Mouse (Mus musculus): ENCODE measurements around the gene Abhd12.
A peak's percentile ranks its signal among the peaks of the same experiment; 100 is the strongest.

Abhd12 gene

GRCm38 (mm10) chr2:150822987-150823386, 81.6 kb downstream of the Abhd12 start:
- peaks cover 6% of the 10 kb centered on the region for H3K36me3 ChIP-seq (ENCODE audit: control insufficient read depth, insufficient read depth, low read length, poor library complexity, severe bottlenecking)
- no peak for DNase-seq (ENCODE audit: low read depth, low spot score)
- no peaks in the 10 kb centered on the region for H3K27me3 ChIP-seq (ENCODE audit: control insufficient read depth, insufficient read depth, low read length, poor library complexity, severe bottlenecking)

GRCm38 (mm10) chr2:150820720-150821119, 83.8 kb downstream of the Abhd12 start:
- peaks cover 3% of the 10 kb centered on the region for H3K36me3 ChIP-seq (ENCODE audit: control insufficient read depth, insufficient read depth, low read length, poor library complexity, severe bottlenecking)
- no peak for DNase-seq (ENCODE audit: low read depth, low spot score)
- no peaks in the 10 kb centered on the region for H3K27me3 ChIP-seq (ENCODE audit: control insufficient read depth, insufficient read depth, low read length, poor library complexity, severe bottlenecking)

- Histone ChIP-seq H3K27me3 (ENCODE audit: control insufficient read depth, insufficient read depth, low read length, poor library complexity, severe bottlenecking) (no peaks in the 10 kb centered on the region), H3K36me3 (ENCODE audit: control insufficient read depth, insufficient read depth, low read length, poor library complexity, severe bottlenecking) (peaks cover 9% of the 10 kb centered on the region)
- DNase-seq (ENCODE audit: low read depth, low spot score), result no peak
These were observed 85.8 kb downstream of the Abhd12 start for GRCm38 (mm10) chr2:150818742-150819141.

- peaks cover 12% of the 10 kb centered on the region for H3K36me3 ChIP-seq (ENCODE audit: control insufficient read depth, insufficient read depth, low read length, poor library complexity, severe bottlenecking)
These were observed 87.7 kb downstream of the Abhd12 start for GRCm38 (mm10) chr2:150816676-150817402.

GRCm38 (mm10) chr2:150812816-150813215, 91.7 kb downstream of the Abhd12 start:
- Histone ChIP-seq H3K36me3 (ENCODE audit: control insufficient read depth, insufficient read depth, low read length, poor library complexity, severe bottlenecking) (peaks cover 14% of the 10 kb centered on the region), H3K27me3 (ENCODE audit: control insufficient read depth, insufficient read depth, low read length, poor library complexity, severe bottlenecking) (no peaks in the 10 kb centered on the region)
- DNase-seq (ENCODE audit: low read depth, low spot score), result no peak

More at GRCm38 (mm10) chr2:150816676-150817402, 87.7 kb downstream of the Abhd12 start:
- no peaks in the 10 kb centered on the region for H3K27me3 ChIP-seq (ENCODE audit: control insufficient read depth, insufficient read depth, low read length, poor library complexity, severe bottlenecking)
- no peak for DNase-seq (ENCODE audit: low read depth, low spot score)

- DNase-seq (ENCODE audit: low read depth, low spot score), result no peak
- H3K27me3 ChIP-seq (ENCODE audit: control insufficient read depth, insufficient read depth, low read length, poor library complexity, severe bottlenecking), result no peaks in the 10 kb centered on the region
- H3K36me3 ChIP-seq (ENCODE audit: control insufficient read depth, insufficient read depth, low read length, poor library complexity, severe bottlenecking), result peaks cover 24% of the 10 kb centered on the region
These were observed 93.9 kb downstream of the Abhd12 start for GRCm38 (mm10) chr2:150810603-150811002.

GRCm38 (mm10) chr2:150808812-150809211, 95.7 kb downstream of the Abhd12 start:
- peaks cover 17% of the 10 kb centered on the region for H3K36me3 ChIP-seq (ENCODE audit: control insufficient read depth, insufficient read depth, low read length, poor library complexity, severe bottlenecking)
- DNase-seq (ENCODE audit: low read depth, low spot score), result no peak
- H3K27me3 ChIP-seq (ENCODE audit: control insufficient read depth, insufficient read depth, low read length, poor library complexity, severe bottlenecking), result no peaks in the 10 kb centered on the region

GRCm38 (mm10) chr2:150808381-150808780, 96.2 kb downstream of the Abhd12 start:
- no peaks in the 10 kb centered on the region for H3K27me3 ChIP-seq (ENCODE audit: control insufficient read depth, insufficient read depth, low read length, poor library complexity, severe bottlenecking)
- DNase-seq (ENCODE audit: low read depth, low spot score), result no peak
- peaks cover 15% of the 10 kb centered on the region for H3K36me3 ChIP-seq (ENCODE audit: control insufficient read depth, insufficient read depth, low read length, poor library complexity, severe bottlenecking)

GRCm38 (mm10) chr2:150803035-150803434, 101.5 kb downstream of the Abhd12 start:
- peaks cover 11% of the 10 kb centered on the region for H3K36me3 ChIP-seq (ENCODE audit: control insufficient read depth, insufficient read depth, low read length, poor library complexity, severe bottlenecking)
- peak; percentile 65 for DNase-seq (ENCODE audit: low read depth, low spot score)
- no peaks in the 10 kb centered on the region for H3K27me3 ChIP-seq (ENCODE audit: control insufficient read depth, insufficient read depth, low read length, poor library complexity, severe bottlenecking)

GRCm38 (mm10) chr2:150800616-150801015, 103.9 kb downstream of the Abhd12 start:
- no peaks in the 10 kb centered on the region for H3K27me3 ChIP-seq (ENCODE audit: control insufficient read depth, insufficient read depth, low read length, poor library complexity, severe bottlenecking)
- DNase-seq (ENCODE audit: low read depth, low spot score), result no peak
- peaks cover 2% of the 10 kb centered on the region for H3K36me3 ChIP-seq (ENCODE audit: control insufficient read depth, insufficient read depth, low read length, poor library complexity, severe bottlenecking)

GRCm38 (mm10) chr2:150798084-150798483, 106.5 kb downstream of the Abhd12 start:
- Histone ChIP-seq H3K36me3 (ENCODE audit: control insufficient read depth, insufficient read depth, low read length, poor library complexity, severe bottlenecking) (peaks cover 2% of the 10 kb centered on the region), H3K27me3 (ENCODE audit: control insufficient read depth, insufficient read depth, low read length, poor library complexity, severe bottlenecking) (no peaks in the 10 kb centered on the region)
- DNase-seq (ENCODE audit: low read depth, low spot score), result no peak

- Histone ChIP-seq H3K27me3 (ENCODE audit: control insufficient read depth, insufficient read depth, low read length, poor library complexity, severe bottlenecking) (no peaks in the 10 kb centered on the region), H3K36me3 (ENCODE audit: control insufficient read depth, insufficient read depth, low read length, poor library complexity, severe bottlenecking) (no peaks in the 10 kb centered on the region; the same call in 1 of the 2 replicates)
- no peak for DNase-seq (ENCODE audit: low read depth, low spot score)
These were observed 111.2 kb downstream of the Abhd12 start for GRCm38 (mm10) chr2:150793320-150793719.

- Histone ChIP-seq H3K36me3 (ENCODE audit: control insufficient read depth, insufficient read depth, low read length, poor library complexity, severe bottlenecking) (no peaks in the 10 kb centered on the region), H3K27me3 (ENCODE audit: control insufficient read depth, insufficient read depth, low read length, poor library complexity, severe bottlenecking) (no peaks in the 10 kb centered on the region)
- no peak for DNase-seq (ENCODE audit: low read depth, low spot score)
These were observed 115.6 kb downstream of the Abhd12 start for GRCm38 (mm10) chr2:150788768-150789550.

- peak; percentile 9 for DNase-seq (ENCODE audit: low read depth, low spot score)
- Histone ChIP-seq H3K27me3 (ENCODE audit: control insufficient read depth, insufficient read depth, low read length, poor library complexity, severe bottlenecking) (no peaks in the 10 kb centered on the region), H3K36me3 (ENCODE audit: control insufficient read depth, insufficient read depth, low read length, poor library complexity, severe bottlenecking) (no peaks in the 10 kb centered on the region)
These were observed 117.2 kb downstream of the Abhd12 start for GRCm38 (mm10) chr2:150787234-150787771.

All from splenic B cell, adult 2 months (primary cell).